Mouse (Mus musculus): ENCODE measurements around the gene Folr2. TPM values are rescaled to one million over a fixed set of nuclear protein-coding genes. Genes with fewer than 3 reads are reported as not detected.

Gene Folr2
- not detected for polyA plus RNA-seq (2017; shearing (Covaris generic))

GRCm38 (mm10) chr7:101857094-101857493, at the start of gene Folr2:
Folr2 (minus strand) TSS chr7:101857194.
- no peak for ATAC-seq

- no peak for ATAC-seq
Observed at GRCm38 (mm10) chr7:101906696-101907095, 49.7 kb upstream of the Folr2 start.

GRCm38 (mm10) chr7:101906287-101906681, 49.3 kb upstream of the Folr2 start, which contains the start of gene Tomt:
Tomt (minus strand) TSS chr7:101906359.
- no peak for ATAC-seq

DNA sequence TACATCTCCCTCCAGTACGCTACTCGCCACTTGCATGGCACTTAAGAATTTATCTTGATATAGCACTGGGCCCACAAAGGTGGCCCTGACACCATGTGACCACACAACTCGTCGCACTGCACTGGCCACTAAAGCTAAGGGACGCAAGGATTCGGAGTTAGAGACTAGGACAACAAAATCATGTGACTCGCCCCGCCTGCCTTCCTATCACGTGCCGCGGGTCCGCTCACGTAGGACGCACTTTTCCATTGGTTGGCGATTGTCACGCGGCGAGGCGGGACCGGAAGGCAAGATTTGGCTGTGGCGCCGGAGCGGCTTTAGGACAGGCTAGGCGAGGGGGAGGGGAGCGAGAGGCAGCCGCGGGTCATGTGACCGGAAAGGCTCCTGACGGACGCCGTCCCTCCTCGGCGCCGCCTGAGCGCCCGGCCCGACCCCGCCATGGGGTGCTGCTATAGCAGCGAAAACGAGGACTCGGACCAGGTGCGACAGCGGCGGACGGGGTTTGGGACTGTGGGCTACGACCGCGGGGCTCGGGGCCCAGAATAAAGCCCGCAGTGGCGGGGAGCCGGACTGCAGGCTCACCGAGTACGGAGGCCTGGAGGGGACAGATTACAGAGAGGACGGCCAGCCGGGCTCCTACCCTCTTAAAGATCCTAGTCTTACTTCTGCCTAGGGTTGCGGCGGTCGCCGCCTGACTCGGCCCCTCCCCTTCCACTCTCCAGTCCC, 48.7 kb upstream of the Folr2 start, which contains the start of gene Lamtor1:
Gene Lamtor1 (plus strand): TSS at position 344 of the 726 bp plus-strand sequence.
- ATAC-seq: peak; percentile 99

GRCm38 (mm10) chr7:101902846-101903245, 45.9 kb upstream of the Folr2 start:
- ATAC-seq: no peak

DNA sequence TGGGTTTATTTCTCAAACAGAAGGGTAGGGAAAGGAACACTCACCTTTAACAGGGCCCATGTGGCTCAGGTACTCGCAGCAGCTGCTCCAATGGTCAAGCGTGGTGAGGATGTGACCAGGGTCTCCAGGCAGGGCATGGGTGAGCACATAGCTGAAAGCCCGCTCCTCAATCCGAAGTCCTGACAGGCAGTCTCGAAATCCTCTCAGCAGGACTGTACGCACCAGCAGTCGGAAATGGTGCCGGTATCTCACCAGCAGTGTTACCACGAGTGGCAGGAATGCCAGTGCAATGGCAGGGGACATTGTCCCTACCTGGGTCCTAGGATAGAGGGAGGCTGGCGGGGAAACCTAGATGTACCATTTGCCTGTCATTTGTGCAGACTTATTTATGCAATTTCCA, 45.0 kb upstream of the Folr2 start:
- no peak for ATAC-seq

GRCm38 (mm10) chr7:101900331-101901097, 43.5 kb upstream of the Folr2 start:
- ATAC-seq: no peak

- peak; percentile 89 for ATAC-seq
Observed at GRCm38 (mm10) chr7:101896104-101897066, 39.4 kb upstream of the Folr2 start.

DNA sequence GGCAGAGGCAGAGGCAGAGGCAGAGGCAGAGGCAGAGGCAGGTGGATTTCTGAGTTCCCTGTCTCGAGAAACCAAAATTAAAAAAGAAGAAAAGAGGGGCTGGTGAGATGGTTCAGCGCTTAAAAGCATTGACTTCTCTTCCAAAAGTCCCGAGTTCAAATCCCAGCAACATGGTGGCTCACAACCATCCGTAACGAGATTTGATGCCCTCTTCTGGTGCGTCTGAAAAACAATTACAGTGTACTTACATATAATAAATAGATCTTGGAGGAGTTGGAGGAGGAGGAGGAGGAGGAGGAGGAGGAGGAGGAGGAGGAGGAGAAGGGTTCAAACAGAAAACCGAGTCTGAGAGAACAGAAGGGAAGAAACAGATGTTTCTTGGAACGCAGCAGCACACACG, 38.7 kb upstream of the Folr2 start:
- no peak for ATAC-seq

- no peak for ATAC-seq
Observed at GRCm38 (mm10) chr7:101888460-101888859, 31.5 kb upstream of the Folr2 start.

- ATAC-seq: no peak
Observed at GRCm38 (mm10) chr7:101886274-101886673, 29.3 kb upstream of the Folr2 start.

- ATAC-seq: no peak
Observed at GRCm38 (mm10) chr7:101884160-101884559, 27.2 kb upstream of the Folr2 start.

- ATAC-seq: no peak
Observed at GRCm38 (mm10) chr7:101882413-101883154, 25.6 kb upstream of the Folr2 start.

DNA sequence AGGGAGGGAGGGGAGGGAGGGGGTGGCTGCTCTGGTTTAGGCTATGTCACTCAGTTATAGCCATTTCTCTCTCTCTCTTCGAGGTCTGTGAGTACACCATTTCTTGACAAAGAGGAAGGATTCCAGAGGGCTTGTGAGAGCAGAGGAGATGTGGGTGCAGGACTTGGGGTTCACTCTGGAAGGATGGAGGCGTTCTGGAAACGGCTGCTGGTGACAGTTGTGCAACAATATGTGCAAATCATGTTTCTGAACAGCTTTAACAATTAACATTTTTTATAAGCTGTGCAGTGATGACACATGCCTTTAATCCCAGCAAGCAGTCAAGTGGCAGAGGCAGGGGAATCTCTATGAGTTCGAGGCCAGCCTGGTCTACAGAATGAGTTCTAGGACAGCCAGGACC, 23.9 kb upstream of the Folr2 start:
- ATAC-seq: no peak

DNA sequence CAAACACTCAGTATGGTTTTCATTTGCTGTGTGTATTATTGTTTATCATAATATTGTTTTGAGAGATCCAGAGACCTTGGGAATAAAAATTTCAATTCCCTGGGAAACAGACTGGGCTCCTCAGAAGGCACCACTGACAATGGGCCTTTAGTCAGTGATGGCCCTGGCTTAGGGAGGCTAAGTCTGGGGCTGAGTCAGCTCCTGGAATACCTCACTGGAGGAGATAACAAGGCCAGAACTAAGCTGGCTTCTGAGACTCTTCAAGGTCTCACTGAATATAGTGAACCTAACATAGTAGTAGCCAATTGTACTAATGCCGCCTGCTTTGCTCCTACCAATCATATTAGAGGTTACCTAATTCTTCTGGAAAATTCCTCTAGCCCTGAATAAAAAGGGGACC, 19.0 kb upstream of the Folr2 start:
- no peak for ATAC-seq

GRCm38 (mm10) chr7:101871296-101871695, 14.3 kb upstream of the Folr2 start:
- no peak for ATAC-seq

- no peak for ATAC-seq
Observed at GRCm38 (mm10) chr7:101870629-101871028, 13.6 kb upstream of the Folr2 start, which contains the start of gene Folr1. Folr1 (minus strand) TSS chr7:101870788.

DNA sequence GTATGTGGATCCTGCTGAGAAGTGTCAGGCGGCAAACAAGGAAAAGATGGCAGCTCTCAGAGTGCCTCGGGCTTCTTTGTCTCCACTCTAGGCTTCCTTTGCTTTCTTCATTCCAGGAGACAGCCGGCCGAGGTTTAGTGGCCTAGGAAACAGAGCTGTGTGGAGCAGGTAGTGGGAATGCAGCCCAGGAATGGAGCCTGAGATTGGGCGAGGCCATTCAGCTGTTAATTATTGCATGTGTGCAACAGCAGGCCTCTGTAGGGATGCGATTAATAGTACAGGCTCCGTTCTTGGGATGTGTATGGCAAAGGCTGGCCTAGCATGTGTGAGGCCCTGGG, 12.1 kb upstream of the Folr2 start:
- no peak for ATAC-seq

DNA sequence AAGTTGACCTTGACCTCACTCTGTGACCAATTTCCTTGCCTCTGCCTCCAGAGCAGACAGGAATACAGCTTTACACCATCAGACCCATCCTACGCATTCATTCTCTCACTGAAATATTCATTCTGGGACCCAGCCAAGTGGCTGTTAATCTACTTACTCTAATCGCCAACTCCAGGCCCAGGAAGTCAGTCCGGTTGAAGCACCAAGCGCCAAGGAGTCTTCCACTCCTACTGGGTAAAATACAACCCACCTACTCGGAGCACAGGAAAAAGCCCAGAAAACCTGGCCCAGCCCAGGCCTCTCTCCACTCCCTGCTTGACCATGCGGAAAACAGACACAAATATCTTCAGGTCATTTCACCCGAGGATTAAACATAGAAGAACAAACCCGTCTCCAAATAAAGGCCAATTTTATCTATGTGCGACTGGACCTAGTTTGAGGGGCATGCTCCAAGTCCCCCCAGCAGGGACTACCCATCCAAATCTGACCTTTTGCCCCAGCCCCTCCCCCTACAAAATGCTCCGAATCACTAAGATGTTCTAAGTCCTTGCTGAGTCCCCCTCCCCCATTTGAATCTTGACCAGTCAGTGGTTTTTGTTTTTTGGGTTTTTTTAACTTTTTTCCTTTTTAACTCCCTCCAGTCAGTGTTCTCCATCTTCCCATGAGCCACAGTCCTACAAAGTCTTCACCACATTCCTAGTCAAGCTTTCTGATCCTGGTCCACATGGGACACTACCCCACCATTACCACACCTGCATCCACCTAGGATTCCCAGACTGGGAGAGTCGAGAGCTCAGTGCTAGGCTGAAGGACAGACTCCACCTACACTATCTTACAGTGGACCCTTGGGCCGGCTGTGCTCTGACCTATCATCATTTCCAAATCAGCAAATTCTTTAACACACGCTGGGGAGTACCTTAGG, 11.5 kb upstream of the Folr2 start:
- no peak for ATAC-seq

DNA sequence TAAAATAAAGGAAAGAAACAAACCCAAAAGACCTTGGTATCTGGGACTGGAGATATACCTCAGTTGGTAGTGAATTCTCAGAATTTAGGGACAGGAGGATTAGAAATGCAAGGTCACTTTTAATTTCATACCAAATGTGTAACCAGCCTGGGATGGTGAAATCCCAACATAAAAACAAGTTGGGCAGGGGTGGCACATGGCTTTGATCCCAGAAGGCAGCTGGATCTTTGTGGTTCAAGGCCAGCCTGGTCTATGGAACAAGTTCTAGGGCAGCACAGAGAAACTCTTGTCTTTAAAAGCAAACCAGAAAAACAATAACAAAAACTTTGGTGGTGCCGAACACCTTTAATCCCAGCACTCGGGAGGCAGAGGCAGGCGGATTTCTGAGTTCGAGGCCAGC, 10.5 kb upstream of the Folr2 start:
- ATAC-seq: no peak
